Mouse (Mus musculus): ENCODE measurements around the gene Mthfd1l.

The Mthfd1l gene

DNA sequence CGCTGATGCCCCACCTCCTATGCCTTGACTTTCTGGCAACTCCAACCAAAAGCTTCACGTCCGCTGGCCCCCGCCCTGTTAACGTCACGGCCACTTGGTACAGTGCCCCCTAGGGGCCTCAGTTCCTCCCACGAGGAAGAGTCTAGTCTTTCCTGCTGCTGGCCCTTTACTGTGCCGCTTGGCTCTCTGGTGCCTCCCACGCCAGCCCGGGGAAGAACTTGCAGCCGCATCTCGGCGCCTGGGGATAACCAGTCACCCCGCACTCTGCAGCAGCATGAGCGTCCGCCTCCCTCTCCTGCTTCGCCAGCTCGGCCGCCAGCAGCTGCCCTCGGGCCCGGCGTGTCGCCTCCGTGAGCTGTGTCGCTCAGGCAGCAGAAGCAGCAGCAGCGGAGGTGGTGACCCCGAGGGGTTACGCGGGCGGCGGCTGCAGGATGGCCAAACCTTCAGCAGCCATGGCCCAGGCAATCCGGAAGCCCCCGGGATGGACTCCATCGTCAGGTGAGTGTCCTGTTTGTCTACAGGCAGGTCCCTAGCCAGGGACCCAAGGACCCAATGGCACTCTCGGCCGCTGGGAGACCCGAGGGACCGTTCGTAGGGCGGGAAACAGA, at the start of gene Mthfd1l:
Mthfd1l (plus strand) TSS at position 138 of the 608 bp plus-strand sequence.
- DNase-seq: peak; percentile 92

- no peak for DNase-seq
These were observed 44.8 kb upstream of the Mthfd1l start for GRCm38 (mm10) chr10:3928008-3928545.

DNA sequence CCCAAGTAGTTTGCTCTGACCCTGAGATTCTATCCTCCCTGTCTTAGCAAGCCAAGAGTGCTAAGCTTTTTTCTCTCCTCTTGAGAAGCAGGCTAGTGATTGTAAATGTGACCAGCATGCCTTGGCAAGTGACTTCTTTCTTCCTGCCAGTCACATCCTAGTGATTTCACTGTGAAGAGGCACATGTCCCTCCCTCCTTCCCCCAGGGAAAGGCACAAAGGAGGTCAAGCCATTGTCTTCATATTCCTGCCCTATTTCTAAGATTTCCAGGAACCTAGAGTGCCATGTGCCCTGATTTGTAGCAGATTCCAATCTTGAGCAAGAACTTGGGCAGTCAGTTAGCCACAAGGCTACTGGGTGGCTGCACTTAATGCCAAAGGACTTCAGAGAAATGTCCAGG, 41.1 kb upstream of the Mthfd1l start:
- no peak for DNase-seq

DNA sequence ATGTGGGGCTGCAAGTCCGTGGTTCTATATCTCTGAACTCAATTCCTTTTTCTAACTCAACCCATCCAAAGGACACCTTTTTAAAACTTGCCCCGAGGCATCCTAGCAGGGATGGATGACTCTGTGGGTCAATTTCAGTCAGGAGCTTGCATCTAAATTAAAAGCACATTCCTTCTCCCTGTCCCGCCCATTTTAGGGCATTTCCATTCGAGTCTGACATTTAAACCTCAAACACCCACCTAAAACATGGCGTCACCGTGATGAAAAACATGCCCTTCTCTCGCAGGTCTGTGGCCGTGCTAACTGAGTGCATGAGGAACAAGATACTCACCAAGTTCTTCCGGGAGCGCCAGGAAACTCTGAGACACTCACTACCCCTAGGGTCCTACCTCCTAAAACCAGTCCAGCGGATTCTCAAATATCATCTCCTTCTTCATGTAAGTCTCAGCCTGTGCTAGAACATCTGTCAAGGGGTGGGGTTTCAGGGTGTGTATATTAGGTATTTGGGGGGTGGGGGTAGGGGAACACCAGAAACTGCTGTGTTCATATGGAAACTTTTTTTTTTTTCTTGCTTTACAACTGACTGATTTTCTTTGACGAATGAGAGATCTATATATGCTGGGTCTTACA, 39.5 kb upstream of the Mthfd1l start:
- no peak for DNase-seq

- no peak for DNase-seq
These were observed 36.1 kb upstream of the Mthfd1l start for GRCm38 (mm10) chr10:3936864-3937263.

- no peak for DNase-seq
These were observed 32.9 kb upstream of the Mthfd1l start for GRCm38 (mm10) chr10:3939895-3940595.

DNA sequence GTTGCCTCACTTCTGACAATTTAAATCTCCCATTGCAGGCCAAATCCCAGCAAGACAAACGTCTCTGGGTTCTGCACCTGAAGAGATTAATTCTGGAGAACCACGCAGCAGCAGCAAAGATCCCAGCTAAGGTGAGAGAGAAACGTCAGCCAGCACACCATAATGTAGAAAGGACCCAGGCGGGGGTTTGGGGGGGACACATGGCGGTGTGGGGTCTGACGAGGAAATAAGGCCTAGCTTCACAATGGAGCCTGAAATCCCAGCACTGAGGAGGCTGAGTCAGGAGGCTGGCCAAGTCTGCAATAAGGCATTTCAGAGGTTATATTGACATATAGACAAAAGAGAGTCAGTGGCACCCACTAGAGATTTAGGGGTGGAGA, 32.3 kb upstream of the Mthfd1l start:
- no peak for DNase-seq

GRCm38 (mm10) chr10:3941054-3941757, 31.7 kb upstream of the Mthfd1l start:
- DNase-seq: no peak

DNA sequence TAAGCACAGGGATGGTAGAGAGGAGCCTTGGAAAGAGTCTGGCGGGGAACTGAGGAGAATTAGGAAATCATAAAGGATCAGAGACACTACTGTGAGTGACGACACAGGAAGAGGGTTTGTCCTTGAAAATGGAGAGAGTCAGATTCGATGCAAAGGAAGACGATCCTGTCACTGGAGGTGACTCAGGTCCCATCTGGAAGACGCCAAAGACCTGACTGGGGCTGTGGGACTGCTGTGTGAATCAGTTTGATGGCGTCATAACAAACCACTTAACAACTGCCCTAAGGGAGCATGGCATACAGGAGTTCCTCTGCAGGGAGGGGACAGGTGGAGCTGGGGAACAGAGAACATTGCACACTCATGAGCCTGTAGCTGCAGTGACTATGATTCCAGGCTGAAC, 30.6 kb upstream of the Mthfd1l start:
- no peak for DNase-seq

DNA sequence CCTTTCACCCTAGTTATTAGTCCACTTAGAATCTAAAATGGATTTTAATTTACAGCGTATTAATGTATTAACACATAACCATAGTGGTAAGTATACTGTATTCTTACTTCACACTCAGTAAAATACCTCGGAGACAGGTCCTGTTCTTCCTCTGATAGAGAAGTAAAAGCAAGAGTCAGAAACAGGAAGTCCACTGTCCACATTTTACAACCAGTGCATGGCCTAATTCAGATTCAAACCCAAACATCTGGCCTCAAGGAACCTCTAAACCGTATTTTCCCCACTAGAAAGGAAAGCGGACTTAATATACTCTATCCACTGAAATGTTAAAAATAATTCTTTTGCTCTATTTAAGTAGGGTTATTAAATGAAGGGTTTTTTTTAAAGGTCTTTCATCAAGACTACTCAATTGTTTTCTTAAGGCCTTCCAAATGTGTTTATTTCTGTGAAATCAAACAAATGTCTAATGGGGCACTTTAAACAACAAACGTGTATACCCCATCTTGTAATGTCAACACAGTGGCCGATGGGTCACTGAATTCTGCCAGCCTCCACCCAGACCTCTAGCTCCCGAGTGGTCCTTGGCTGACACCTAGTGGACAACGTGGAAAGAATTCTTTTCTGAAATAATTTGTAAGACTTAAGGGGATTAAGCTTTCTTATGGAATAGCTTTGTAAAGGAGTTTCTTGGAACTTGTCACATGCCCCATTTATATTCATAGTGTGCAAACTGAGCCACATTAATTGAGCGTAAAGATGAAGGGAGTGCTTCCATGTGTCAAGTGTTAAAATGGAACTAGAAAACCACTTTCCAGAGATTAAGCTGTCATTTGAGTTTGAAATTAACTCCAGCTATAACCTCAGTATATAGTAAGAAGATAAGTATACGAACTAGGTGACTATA, 29.2 kb upstream of the Mthfd1l start:
- DNase-seq: peak; percentile 58

DNA sequence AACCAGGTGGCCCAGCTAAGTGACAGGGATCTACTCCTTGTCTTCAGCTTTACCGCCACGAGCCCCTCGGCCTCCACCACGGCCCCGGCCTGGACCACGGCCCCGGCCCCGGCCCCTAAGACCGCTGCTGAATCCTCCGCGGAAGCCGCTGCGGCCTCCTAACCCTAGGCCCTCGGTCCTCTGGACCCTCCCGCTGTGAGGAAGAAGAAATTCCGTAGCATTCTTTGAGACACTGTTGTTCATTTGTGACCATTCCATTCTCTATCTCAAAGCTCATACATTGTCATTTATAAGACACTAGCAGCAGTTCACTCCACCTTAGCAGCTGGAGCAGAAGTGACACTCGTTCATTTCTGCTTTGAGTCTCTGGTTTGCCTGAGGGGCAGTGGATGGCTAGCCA, 26.0 kb upstream of the Mthfd1l start:
- no peak for DNase-seq

DNA sequence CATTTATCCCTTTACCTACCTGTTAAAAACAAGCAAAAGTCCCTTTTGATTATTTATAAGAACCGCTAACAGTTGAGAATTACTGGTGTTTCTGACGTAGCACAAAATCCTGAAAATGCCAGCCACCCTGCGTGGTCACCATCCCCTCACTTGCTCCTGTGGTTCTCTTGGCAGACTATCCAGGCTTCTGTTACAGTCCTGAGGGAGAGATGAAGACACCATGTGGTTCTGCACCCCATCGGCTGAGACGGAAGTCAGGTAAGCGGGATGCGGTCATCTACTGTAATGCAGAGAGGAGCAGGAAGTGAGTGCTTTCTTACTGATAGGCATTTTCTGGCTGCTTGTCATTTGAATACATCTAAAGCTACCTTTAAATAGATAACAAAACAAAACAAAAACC, 25.6 kb upstream of the Mthfd1l start:
- no peak for DNase-seq

- no peak for DNase-seq
These were observed 23.6 kb upstream of the Mthfd1l start for GRCm38 (mm10) chr10:3949306-3949705.

GRCm38 (mm10) chr10:3956471-3956870, 16.4 kb upstream of the Mthfd1l start:
- DNase-seq: no peak

GRCm38 (mm10) chr10:3958591-3958990, 14.3 kb upstream of the Mthfd1l start:
- no peak for DNase-seq

- DNase-seq: no peak
These were observed 3.9 kb upstream of the Mthfd1l start for GRCm38 (mm10) chr10:3969026-3969425.

GRCm38 (mm10) chr10:3972237-3972636, 681 bp upstream of the Mthfd1l start:
- no peak for DNase-seq

DNA sequence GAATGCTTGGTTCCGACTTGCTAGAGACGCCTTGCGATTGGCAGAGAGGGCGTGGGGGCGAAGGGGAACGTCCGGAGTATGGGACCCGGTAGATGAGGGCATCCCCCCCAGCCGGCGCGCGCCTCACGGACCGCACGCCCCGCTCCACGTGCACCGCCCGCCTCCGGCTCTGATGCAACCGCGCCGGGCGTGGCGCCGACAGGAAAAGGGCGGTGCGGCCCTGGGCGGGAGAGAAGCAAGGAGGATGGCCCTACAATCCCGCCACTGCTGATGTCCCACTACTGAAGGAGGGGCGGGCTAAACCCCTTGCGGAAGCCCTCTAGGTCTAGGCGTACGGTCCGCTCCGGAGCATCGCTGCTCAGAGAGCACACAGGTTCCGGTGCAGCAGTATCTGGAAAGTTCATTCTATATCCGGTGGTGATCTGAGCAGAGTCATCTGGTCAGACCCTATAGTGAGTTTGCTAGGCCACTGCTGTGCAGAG, 712 bp downstream of the Mthfd1l start:
- peak; percentile 93 for DNase-seq

DNA sequence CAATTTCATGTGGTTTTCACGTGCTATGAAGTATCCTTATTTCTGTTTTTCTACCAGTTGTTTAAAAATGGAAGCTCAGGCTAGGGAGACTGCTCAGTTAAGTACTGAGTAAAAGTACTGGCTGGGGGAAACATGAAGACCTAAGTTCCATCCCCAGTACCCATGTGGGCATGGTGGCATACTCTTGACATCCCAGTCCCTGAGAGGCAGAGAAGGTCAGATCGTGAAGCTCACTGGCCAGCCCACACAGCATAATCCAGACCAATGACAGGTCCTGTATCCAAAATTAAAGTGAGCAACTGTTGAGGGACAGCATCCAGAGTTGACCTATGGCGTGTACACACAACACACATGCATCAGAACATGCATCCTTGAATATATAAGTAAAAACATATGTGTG, 1.5 kb downstream of the Mthfd1l start:
- DNase-seq: no peak

DNA sequence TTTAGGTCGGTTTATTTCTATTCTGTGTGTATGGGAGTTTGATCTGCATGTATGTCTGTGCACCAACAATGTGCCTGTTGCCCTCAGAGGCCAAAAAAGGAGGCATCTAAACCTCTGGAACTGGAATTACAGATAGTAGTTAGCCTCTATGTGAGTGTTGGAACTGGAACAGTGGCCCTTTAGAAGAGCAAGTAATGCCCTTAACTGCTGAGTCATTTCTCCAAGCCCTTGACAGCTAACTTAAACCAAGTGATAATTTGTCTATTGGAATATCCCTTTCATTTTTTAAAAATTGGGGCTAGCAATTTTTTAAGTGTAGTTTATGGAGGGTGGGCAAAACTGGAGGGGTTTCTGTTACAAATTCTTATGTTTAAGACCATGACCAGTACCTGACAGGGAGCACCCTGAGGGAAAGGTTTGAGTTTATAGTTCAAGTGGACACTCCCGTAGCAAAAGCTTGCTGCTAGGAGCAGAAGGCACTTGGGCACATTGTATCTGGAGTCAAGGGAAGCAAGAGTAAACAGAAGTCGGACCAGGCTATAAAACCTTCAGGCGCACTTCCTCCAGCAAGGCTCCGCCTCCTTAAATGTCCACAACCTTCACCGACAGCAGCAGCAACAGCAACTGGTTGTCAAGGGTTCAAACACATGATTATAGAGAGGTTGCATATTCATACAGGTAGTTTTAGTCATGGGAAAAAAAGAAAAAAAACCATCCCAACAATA, 3.1 kb downstream of the Mthfd1l start:
- DNase-seq: no peak

DNA sequence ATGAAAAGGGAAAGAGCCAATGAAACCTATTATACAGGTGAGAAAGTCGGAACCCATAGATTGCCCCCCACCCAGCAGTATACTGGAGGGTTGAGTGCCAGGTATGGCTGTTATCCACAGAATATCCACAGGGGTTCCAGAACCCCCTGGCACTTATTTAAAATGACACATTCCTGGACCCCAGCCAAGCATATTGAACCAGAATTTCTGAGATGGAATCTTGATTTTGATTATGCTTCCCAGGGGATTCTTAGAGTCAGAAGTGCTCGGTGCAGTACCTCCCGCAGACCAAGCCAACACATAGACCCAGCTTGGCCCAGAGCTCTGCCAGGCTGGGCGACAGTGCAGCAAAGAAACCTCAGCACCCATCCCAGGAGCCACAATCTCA, 3.7 kb downstream of the Mthfd1l start:
- no peak for DNase-seq

GRCm38 (mm10) chr10:3978326-3978725, 5.4 kb downstream of the Mthfd1l start:
- no peak for DNase-seq

All from liver (tissue).